Mouse (Mus musculus) kidney, adult 2 months (tissue): ENCODE results near the gene Chdh.

ENCODE experiments used
- CTCF ChIP-seq: fragments of 200-500 bp; conservative IDR thresholded peaks from 2 replicates; pipeline ENCODE4 v1.5.1; 2011; ENCODE audit warnings: low read depth, mild to moderate bottlenecking, control low read depth, low read length, moderate library complexity, mixed read lengths; ENCODE audit not compliant: insufficient read depth, insufficient read length
- POLR2A ChIP-seq: fragments of 200-500 bp; IDR thresholded peaks from one replicate; pipeline ENCODE4 v1.6.1; 2011; ENCODE audit warnings: low read depth, low read length, control low read depth

GRCm38 (mm10) chr14:30016666-30017065 lies 7.8 kb downstream of the Chdh start:
- TF ChIP-seq POLR2A (no peak), CTCF (no peak)
